Mouse (Mus musculus): ENCODE measurements around the gene Magea4.

Magea4 gene

GRCm38 (mm10) chrX:72221717-72222116 is at the start of gene Magea4:
Gene Magea4 (plus strand): TSS chrX:72222017.
- DNase-seq (ENCODE audit: low spot score), result no peak

GRCm38 (mm10) chrX:72202944-72203554 is 18.8 kb upstream of the Magea4 start:
- no peak for DNase-seq (ENCODE audit: low spot score)

- no peak for DNase-seq (ENCODE audit: low spot score)
These were observed 48.8 kb downstream of the Magea4 start for GRCm38 (mm10) chrX:72270637-72271036.
